Mouse (Mus musculus): ENCODE results near the gene Sgf29. TPM values are rescaled to one million over a fixed set of nuclear protein-coding genes. Genes with fewer than 3 reads are reported as not detected.

Sgf29 gene
- polyA plus RNA-seq, 1 experiment from 2014 or later: 48.3 TPM

DNA sequence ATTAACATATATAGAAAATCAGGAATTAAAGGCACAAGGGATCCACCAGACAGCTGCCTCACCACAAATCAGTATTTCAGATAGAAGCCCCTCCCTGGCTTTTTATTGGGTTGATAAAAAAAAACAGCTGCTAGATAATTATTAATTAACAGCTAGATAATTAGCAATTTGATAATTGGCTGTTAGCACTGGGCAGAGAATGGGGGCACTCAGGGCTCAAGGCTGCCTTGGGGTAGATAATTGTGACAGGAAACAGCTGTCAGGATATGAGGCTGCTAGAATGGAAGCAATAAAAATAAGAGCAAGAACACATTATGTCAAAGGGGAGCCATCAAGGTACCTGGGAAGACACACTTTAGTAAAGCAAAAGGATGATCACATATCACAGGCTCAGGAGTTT lies 4.2 kb upstream of the Sgf29 start:
- H3K4me2 ChIP-seq: no peak overlapping the region
- no peak overlapping the region for H3K9ac ChIP-seq
- ATAC-seq (ENCODE audit: low read depth): no peak
- H3K36me3 ChIP-seq: no peaks in the 10 kb centered on the region
- H3K27ac ChIP-seq (replicated peaks): no peak overlapping the region; the same call in 1 of the 2 replicates
- no peak overlapping the region for H3K4me3 ChIP-seq
- no peaks in the 10 kb centered on the region for H3K27me3 ChIP-seq
- peaks cover 18% of the 10 kb centered on the region for H3K4me1 ChIP-seq (replicated peaks)
- H3K9me3 ChIP-seq: no peaks in the 10 kb centered on the region

- H3K27ac ChIP-seq (replicated peaks): no peak overlapping the region
- peaks cover 25% of the 10 kb centered on the region for H3K4me1 ChIP-seq (replicated peaks)
- H3K27me3 ChIP-seq: no peaks in the 10 kb centered on the region
- no peaks in the 10 kb centered on the region for H3K9me3 ChIP-seq
- no peaks in the 10 kb centered on the region for H3K36me3 ChIP-seq
- ATAC-seq (ENCODE audit: low read depth): no peak
- no peak overlapping the region for H3K9ac ChIP-seq
- H3K4me2 ChIP-seq: no peak overlapping the region
- no peak overlapping the region for H3K4me3 ChIP-seq
- 56% methylated on average over 5 of the region's 5 CpGs for whole genome bisulfite sequencing
These were observed 3.4 kb upstream of the Sgf29 start for GRCm38 (mm10) chr7:126645708-126646107.

DNA sequence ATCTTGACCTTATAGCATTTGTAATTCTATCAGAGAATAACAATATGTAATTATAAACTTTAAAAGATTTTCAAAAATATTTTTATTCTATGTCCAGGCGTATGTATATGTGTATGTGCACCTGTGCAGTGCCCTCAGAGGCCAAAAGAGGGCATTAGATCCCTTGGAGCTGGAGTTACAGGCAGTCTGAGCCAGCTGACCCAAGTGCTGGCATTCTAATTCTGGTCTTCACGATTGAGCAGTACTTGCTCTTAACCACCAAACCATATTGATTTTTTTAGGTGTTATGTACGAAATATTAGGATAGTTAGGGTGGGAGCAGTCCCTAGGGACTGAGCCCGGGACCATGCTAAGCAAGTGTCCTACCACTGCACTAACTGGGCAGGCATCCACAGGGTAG lies 623 bp upstream of the Sgf29 start:
- Histone ChIP-seq H3K4me1 (replicated peaks) (peaks cover 28% of the 10 kb centered on the region), H3K27me3 (no peaks in the 10 kb centered on the region), H3K27ac (replicated peaks) (no peak overlapping the region), H3K36me3 (no peaks in the 10 kb centered on the region), H3K4me2 (peak overlapping the region; percentile 70), H3K9me3 (no peaks in the 10 kb centered on the region), H3K9ac (no peak overlapping the region), H3K4me3 (peak overlapping the region; percentile 64)
- 0 out of 2 replicates have a peak, but pooled peaks have one; percentile 28 for ATAC-seq (ENCODE audit: low read depth)
- WGBS: 80% methylated on average over 4 of the region's 4 CpGs

DNA sequence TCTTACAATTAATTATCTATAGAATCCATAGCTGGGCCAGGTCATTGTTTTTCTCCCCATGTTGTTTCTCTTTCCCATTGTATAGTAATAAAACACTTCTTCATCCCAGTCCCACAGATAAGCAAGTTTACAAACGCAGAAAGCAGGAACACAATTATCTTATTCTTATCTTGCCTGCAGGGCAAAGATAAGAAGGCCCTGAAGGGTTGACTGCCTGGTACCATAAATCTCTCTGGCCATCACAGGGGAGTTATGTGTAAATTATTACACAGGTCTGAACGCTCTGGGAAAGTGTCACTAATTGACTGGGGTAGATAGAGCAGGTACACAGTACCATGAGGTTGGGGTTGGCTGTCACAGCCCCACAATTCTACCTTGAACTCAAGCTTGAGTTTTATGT lies 1.7 kb downstream of the Sgf29 start:
- Histone ChIP-seq H3K9me3 (no peaks in the 10 kb centered on the region), H3K36me3 (no peaks in the 10 kb centered on the region), H3K9ac (no peak overlapping the region), H3K4me3 (no peak overlapping the region), H3K27me3 (no peaks in the 10 kb centered on the region), H3K27ac (replicated peaks) (no peak overlapping the region), H3K4me1 (replicated peaks) (peaks cover 19% of the 10 kb centered on the region), H3K4me2 (no peak overlapping the region)
- WGBS: 74% methylated on average over 2 of the region's 2 CpGs
- ATAC-seq (ENCODE audit: low read depth): no peak

- Histone ChIP-seq H3K9me3 (no peaks in the 10 kb centered on the region), H3K9ac (no peak overlapping the region), H3K27ac (replicated peaks) (no peak overlapping the region), H3K4me1 (replicated peaks) (peaks cover 13% of the 10 kb centered on the region), H3K4me3 (no peak overlapping the region), H3K36me3 (no peaks in the 10 kb centered on the region), H3K27me3 (no peaks in the 10 kb centered on the region), H3K4me2 (no peak overlapping the region)
- ATAC-seq (ENCODE audit: low read depth): no peak
- 79% methylated on average over 2 of the region's 2 CpGs for WGBS
These were observed 4.9 kb downstream of the Sgf29 start for GRCm38 (mm10) chr7:126653991-126654390.

- Histone ChIP-seq H3K9me3 (no peaks in the 10 kb centered on the region), H3K27me3 (no peaks in the 10 kb centered on the region)
These were observed 6.6 kb downstream of the Sgf29 start for GRCm38 (mm10) chr7:126655695-126656094.

DNA sequence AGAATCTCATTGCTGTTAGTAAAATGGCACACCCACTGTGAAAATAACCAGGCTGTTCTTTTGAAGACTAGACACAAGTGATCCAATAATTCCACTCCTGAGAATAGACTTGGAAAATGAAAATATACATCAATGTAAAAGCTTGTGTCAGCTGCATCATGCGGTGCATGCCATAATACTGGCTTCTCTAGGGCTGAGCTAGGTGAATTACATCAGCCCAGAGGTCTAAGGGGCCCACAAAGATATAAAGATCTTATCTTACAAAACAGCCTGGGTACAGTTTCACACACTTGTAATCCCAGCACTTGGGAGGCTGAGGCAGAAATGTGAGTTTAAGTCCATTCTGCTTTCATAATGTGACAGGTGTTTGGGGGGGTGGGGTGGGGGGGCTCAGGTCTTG lies 8.4 kb downstream of the Sgf29 start:
- Histone ChIP-seq H3K36me3 (0 out of 2 replicates have a peak, but pooled peaks cover 10% of the 10 kb centered on the region), H3K4me3 (no peak overlapping the region), H3K4me1 (replicated peaks) (no peaks in the 10 kb centered on the region), H3K9ac (no peak overlapping the region), H3K4me2 (no peak overlapping the region), H3K9me3 (no peaks in the 10 kb centered on the region), H3K27me3 (no peaks in the 10 kb centered on the region), H3K27ac (replicated peaks) (peak overlapping the region; percentile 38)
- no peak for ATAC-seq (ENCODE audit: low read depth)
- 75% methylated on average over 1 of the region's 1 CpGs for WGBS

More at GRCm38 (mm10) chr7:126655695-126656094, 6.6 kb downstream of the Sgf29 start:
- no peak overlapping the region for H3K9ac ChIP-seq
- no peak overlapping the region for H3K27ac ChIP-seq (replicated peaks)
- no peak overlapping the region for H3K4me3 ChIP-seq
- no peak overlapping the region for H3K4me2 ChIP-seq
- peaks cover 4% of the 10 kb centered on the region for H3K4me1 ChIP-seq (replicated peaks)
- no peaks in the 10 kb centered on the region for H3K36me3 ChIP-seq
- ATAC-seq (ENCODE audit: low read depth): no peak
- WGBS: 89% methylated on average over 3 of the region's 3 CpGs

DNA sequence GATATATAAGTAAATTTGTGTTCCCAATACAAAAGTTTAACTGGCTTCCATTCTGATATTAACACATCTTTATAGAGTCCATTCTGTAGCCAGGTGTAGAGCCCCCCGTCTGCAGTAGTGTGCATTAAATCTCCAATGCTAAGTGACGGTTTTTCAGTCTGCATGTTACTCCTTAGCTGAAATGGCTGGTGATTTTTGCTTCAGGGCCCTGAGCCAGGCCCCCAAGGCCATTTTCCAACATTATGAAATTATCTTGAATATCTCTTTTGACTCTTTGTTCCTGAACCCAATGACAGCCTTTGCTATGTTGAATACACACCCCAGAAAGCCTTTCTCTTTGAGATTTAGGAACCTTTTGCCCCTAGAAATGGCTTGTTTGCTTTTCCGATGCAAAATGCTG lies 10.7 kb downstream of the Sgf29 start:
- no peaks in the 10 kb centered on the region for H3K9me3 ChIP-seq
- H3K4me1 ChIP-seq (replicated peaks): no peaks in the 10 kb centered on the region
- no peak for ATAC-seq (ENCODE audit: low read depth)
- H3K4me3 ChIP-seq: no peak overlapping the region
- H3K4me2 ChIP-seq: no peak overlapping the region
- H3K27ac ChIP-seq (replicated peaks): no peak overlapping the region
- WGBS: 83% methylated on average over 3 of the region's 3 CpGs
- H3K9ac ChIP-seq: no peak overlapping the region
- H3K27me3 ChIP-seq: no peaks in the 10 kb centered on the region
- H3K36me3 ChIP-seq: peaks cover 28% of the 10 kb centered on the region

- no peaks in the 10 kb centered on the region for H3K9me3 ChIP-seq
- H3K4me1 ChIP-seq (replicated peaks): no peaks in the 10 kb centered on the region
- no peaks in the 10 kb centered on the region for H3K27me3 ChIP-seq
- H3K4me2 ChIP-seq: no peak overlapping the region
- no peak overlapping the region for H3K27ac ChIP-seq (replicated peaks)
- no peak overlapping the region for H3K4me3 ChIP-seq
- H3K36me3 ChIP-seq: peaks cover 51% of the 10 kb centered on the region
- ATAC-seq (ENCODE audit: low read depth): no peak
- no peak overlapping the region for H3K9ac ChIP-seq
- 75% methylated on average over 8 of the region's 8 CpGs for WGBS
These were observed 14.5 kb downstream of the Sgf29 start for GRCm38 (mm10) chr7:126663646-126664045.

GRCm38 (mm10) chr7:126665269-126665668 lies 16.2 kb downstream of the Sgf29 start:
- 95% methylated on average over 3 of the region's 3 CpGs for WGBS
- ATAC-seq (ENCODE audit: low read depth): no peak
- H3K36me3 ChIP-seq: peaks cover 51% of the 10 kb centered on the region
- H3K27ac ChIP-seq (replicated peaks): no peak overlapping the region
- H3K4me3 ChIP-seq: no peak overlapping the region
- no peak overlapping the region for H3K9ac ChIP-seq
- H3K4me2 ChIP-seq: no peak overlapping the region
- no peaks in the 10 kb centered on the region for H3K27me3 ChIP-seq
- no peaks in the 10 kb centered on the region for H3K4me1 ChIP-seq (replicated peaks)
- no peaks in the 10 kb centered on the region for H3K9me3 ChIP-seq

DNA sequence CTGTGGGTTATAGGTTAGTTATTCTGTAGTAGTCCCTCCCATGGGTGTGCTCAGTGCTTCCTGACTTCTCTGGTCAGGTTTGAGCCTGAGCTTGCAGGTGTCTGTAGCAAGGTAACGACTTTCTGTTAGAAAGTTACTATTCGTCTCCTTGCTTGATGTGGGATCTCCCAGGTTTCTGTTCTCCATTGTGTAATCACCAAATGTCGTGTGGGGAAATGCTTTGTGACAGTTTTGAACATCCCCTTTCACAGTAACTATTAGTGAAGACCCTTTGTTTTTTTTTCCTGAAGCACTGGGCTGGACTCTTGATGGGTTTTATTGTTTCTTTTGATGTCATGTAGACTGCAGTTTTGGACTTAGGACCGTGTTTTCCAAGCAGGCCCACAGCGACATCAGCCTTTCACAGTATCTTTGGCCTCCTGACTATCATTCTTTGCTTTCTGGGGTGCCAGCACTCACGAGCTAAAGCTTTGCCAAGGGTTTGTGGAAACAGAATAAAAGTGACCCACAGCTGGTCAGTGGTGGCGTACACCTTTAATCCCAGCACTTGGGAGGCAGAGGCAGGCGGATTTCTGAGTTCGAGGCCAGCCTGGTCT lies 18.5 kb downstream of the Sgf29 start:
- Histone ChIP-seq H3K36me3 (peaks cover 62% of the 10 kb centered on the region), H3K4me1 (replicated peaks) (no peaks in the 10 kb centered on the region), H3K9me3 (no peaks in the 10 kb centered on the region), H3K4me2 (no peak overlapping the region), H3K4me3 (no peak overlapping the region), H3K27ac (replicated peaks) (no peak overlapping the region), H3K27me3 (no peaks in the 10 kb centered on the region), H3K9ac (no peak overlapping the region)
- WGBS: 83% methylated on average over 9 of the region's 9 CpGs
- no peak for ATAC-seq (ENCODE audit: low read depth)

DNA sequence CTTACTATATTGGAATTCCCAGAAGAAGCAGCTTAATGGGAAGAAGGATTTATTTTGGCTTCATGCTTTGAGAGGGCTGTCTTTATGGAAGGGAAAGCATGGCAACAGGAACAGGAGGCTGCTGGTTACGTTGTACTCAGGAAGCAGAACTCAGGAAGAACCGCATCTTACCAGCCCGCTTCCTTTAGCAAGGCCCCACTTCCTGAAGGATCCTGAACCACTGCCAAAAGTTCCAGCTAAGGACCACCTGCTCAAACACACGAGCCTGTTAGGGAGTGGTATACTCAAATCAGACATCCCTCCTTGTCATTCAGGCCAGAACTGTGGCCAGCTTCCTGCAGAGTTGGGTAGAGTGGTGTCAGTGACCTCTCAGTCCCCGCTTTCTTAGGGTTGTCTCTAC lies 19.3 kb downstream of the Sgf29 start:
- no peak for ATAC-seq (ENCODE audit: low read depth)
- no peaks in the 10 kb centered on the region for H3K4me1 ChIP-seq (replicated peaks)
- H3K4me2 ChIP-seq: no peak overlapping the region
- H3K9me3 ChIP-seq: no peaks in the 10 kb centered on the region
- 89% methylated on average over 5 of the region's 5 CpGs for WGBS
- no peaks in the 10 kb centered on the region for H3K27me3 ChIP-seq
- peaks cover 65% of the 10 kb centered on the region for H3K36me3 ChIP-seq
- H3K9ac ChIP-seq: no peak overlapping the region
- H3K4me3 ChIP-seq: no peak overlapping the region
- H3K27ac ChIP-seq (replicated peaks): 0 out of 2 replicates have a peak overlapping the region, but pooled peaks have one; percentile 33

- 93% methylated on average over 3 of the region's 3 CpGs for WGBS
- Histone ChIP-seq H3K4me2 (no peak overlapping the region), H3K4me3 (no peak overlapping the region), H3K9me3 (no peaks in the 10 kb centered on the region), H3K9ac (no peak overlapping the region), H3K36me3 (peaks cover 56% of the 10 kb centered on the region), H3K27me3 (no peaks in the 10 kb centered on the region), H3K4me1 (replicated peaks) (no peaks in the 10 kb centered on the region), H3K27ac (replicated peaks) (no peak overlapping the region)
- ATAC-seq (ENCODE audit: low read depth): no peak
These were observed 21.0 kb downstream of the Sgf29 start for GRCm38 (mm10) chr7:126670152-126670551.
